Mouse (Mus musculus) spleen, adult 2 months (tissue): Measurements from ENCODE around the gene Zrsr1.

Experiments
- CTCF ChIP-seq: fragments of 200-500 bp; IDR thresholded peaks from 2 replicates; pipeline ENCODE4 v1.5.1; 2011; ENCODE audit warnings: mild to moderate bottlenecking, inconsistent platforms; ENCODE audit not compliant: insufficient read depth, insufficient read length, insufficient replicate concordance; ENCODE audit errors: extremely low read depth
- POLR2A ChIP-seq: fragments of 200-500 bp; IDR thresholded peaks from 2 replicates; pipeline ENCODE4 v1.6.1; 2011; ENCODE audit warnings: low read depth, low read length, inconsistent platforms

DNA sequence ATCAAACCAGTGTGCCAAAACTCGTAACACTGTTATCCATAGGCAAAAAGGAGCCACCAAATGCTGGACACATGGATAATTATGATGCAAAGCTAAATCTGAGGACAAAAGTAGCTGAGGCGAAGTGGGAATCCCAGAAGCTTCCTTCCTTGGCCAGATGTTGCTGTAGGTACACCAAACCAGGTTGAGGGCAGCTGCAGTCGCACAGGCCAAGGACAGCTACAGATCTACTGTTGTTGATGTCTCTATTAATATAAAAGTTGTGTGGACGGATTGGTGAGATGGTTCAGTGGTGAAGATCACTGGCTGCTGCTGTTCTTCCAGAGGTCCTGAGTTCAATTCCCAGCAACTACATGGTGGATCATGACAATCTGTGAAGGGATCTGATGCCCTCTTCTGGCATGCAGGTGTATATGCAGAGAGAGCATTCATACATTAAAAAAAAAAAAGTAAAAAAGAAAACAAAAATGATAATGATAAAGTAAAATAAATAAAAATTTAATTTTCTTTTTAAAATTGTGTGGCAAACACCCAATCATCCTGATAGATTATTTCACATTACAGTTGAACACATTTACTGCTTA, 13.9 kb upstream of the Zrsr1 start:
- TF ChIP-seq POLR2A (no peak), CTCF (peak; percentile 15; the same call in 1 of the 2 replicates)
